ENCODE assay signal across 9 mouse cellular contexts in genomic region chr16:32509066-32509942, GRCm38 (mm10). TPM values are rescaled to one million over a fixed set of nuclear protein-coding genes. Genes with fewer than 3 reads are reported as not detected.
A peak's percentile ranks its signal among the peaks of the same experiment; 100 is the strongest.
DNase-seq lines count a peak whose midpoint lies in the region; ATAC-seq and TF ChIP-seq lines count a peak whose summit lies in the region.
"Had no signal": no experiment of that assay in that cellular context is flagged by ENCODE, and none has a peak within 500 bp of the region (broad histone marks: within the 10 kb centered on the region; RNA-seq: fewer than 3 reads in every experiment).

No protein-coding gene starts in this region.

- H3K36me3 ChIP-seq in heart, embryonic 13.5 days: no peaks in the 10 kb centered on the region
- no peaks in the 10 kb centered on the region for H3K36me3 ChIP-seq in liver, embryonic 13.5 days
- H3K36me3 ChIP-seq in stomach, embryonic 16.5 days (ENCODE audit: control insufficient read depth, insufficient read depth, low read length): no peaks in the 10 kb centered on the region

- DNase-seq in layer of hippocampus, adult 2 months (ENCODE audit: low spot score in 2 of 2): no peak
- no peak for DNase-seq in layer of hippocampus, postnatal 14 days (ENCODE audit: low spot score in 2 of 2)
- DNase-seq in c-Kit-positive CD71-negative TER-119-negative erythroid progenitor cells, embryonic 14.5 days (ENCODE audit: low read depth): peak; percentile 60
- peak; percentile 97 for DNase-seq in liver, embryonic 13.5 days
- no peak for DNase-seq in right cerebral cortex, postnatal 10 days (ENCODE audit: low spot score in 2 of 2)

- peak; percentile 80 for ATAC-seq in heart, embryonic 13.5 days (ENCODE audit: extremely low read depth, insufficient number of reproducible peaks, low FRiP score, low TSS enrichment)
- peak; percentile 91 for ATAC-seq in liver, embryonic 13.5 days (ENCODE audit: low read depth)
- peak; percentile 92 for ATAC-seq in stomach, embryonic 16.5 days (ENCODE audit: insufficient read depth, low FRiP score)
- ATAC-seq in frontal cortex, adult (ENCODE audit: low TSS enrichment): no peak

- H3K27me3 ChIP-seq in heart, embryonic 13.5 days (replicated peaks): peaks cover 21% of the 10 kb centered on the region
- peaks cover 4% of the 10 kb centered on the region; the same call in 1 of the 2 replicates for H3K27me3 ChIP-seq in liver, embryonic 13.5 days
- H3K27me3 ChIP-seq in stomach, embryonic 16.5 days (ENCODE audit: control insufficient read depth, insufficient read depth, low read length): no peaks in the 10 kb centered on the region

- H3K27ac ChIP-seq in layer of hippocampus, adult 2 months: peak overlapping the region; percentile 46; the same call in 1 of the 2 replicates
- H3K27ac ChIP-seq in heart, embryonic 13.5 days (replicated peaks): peak overlapping the region; percentile 92
- H3K27ac ChIP-seq in liver, embryonic 13.5 days: peak overlapping the region; percentile 99
- H3K27ac ChIP-seq in stomach, embryonic 16.5 days (ENCODE audit: low read length): peak overlapping the region; percentile 75
- H3K27ac ChIP-seq: macrophage had no signal

- H3K9me3 ChIP-seq in heart, embryonic 13.5 days: no peaks in the 10 kb centered on the region
- no peaks in the 10 kb centered on the region for H3K9me3 ChIP-seq in liver, embryonic 13.5 days (replicated peaks)
- H3K9me3 ChIP-seq in stomach, embryonic 16.5 days (replicated peaks; ENCODE audit: control insufficient read depth, low read length): no peaks in the 10 kb centered on the region

- peaks cover 60% of the 10 kb centered on the region for H3K4me1 ChIP-seq in heart, embryonic 13.5 days
- H3K4me1 ChIP-seq in liver, embryonic 13.5 days (replicated peaks): peaks cover 90% of the 10 kb centered on the region
- peaks cover 26% of the 10 kb centered on the region; the same call in 1 of the 2 replicates for H3K4me1 ChIP-seq in stomach, embryonic 16.5 days (ENCODE audit: control insufficient read depth, insufficient read depth, low read length)

- no peak overlapping the region for H3K4me3 ChIP-seq in layer of hippocampus, adult 2 months
- no peak overlapping the region for H3K4me3 ChIP-seq in heart, embryonic 13.5 days
- H3K4me3 ChIP-seq in liver, embryonic 13.5 days (replicated peaks): peak overlapping the region; percentile 60
- H3K4me3 ChIP-seq in stomach, embryonic 16.5 days (replicated peaks; ENCODE audit: low read length): no peak overlapping the region

- 9% methylated on average over 9 of the region's 9 CpGs for WGBS in heart, embryonic 13.5 days
- WGBS in liver, embryonic 13.5 days (ENCODE audit: insufficient replicate concordance): 7% methylated on average over 9 of the region's 9 CpGs
- 42% methylated on average over 9 of the region's 9 CpGs for WGBS in stomach, embryonic 16.5 days

- H3K9ac ChIP-seq in heart, embryonic 13.5 days: peak overlapping the region; percentile 63
- peak overlapping the region; percentile 91 for H3K9ac ChIP-seq in liver, embryonic 13.5 days
- H3K9ac ChIP-seq in stomach, embryonic 16.5 days (ENCODE audit: low read length): peak overlapping the region; percentile 13

- H3K4me2 ChIP-seq in heart, embryonic 13.5 days: peak overlapping the region; percentile 50
- H3K4me2 ChIP-seq in liver, embryonic 13.5 days: peak overlapping the region; percentile 88
- no peak overlapping the region for H3K4me2 ChIP-seq in stomach, embryonic 16.5 days (ENCODE audit: low read depth, low read length)

- 0 out of 2 replicates have a peak, but pooled peaks have one; percentile 23 for TF ChIP-seq CTCF in layer of hippocampus, adult 2 months (conservative IDR thresholded peaks at IDR 0.05)

RNA-seq across cellular contexts. Expression of gene Zdhhc19, which starts 13.2 kb away (rescaled TPM):
- not detected for total RNA-seq in layer of hippocampus, adult 2 months (2021)
- not detected for total RNA-seq in layer of hippocampus, postnatal 14 days (2021)
- polyA plus RNA-seq in heart, embryonic 13.5 days (2015; fragmentation: Nextera tagmentation; extraction: Ambion mirVana): not detected in 2 replicates
- polyA plus RNA-seq in liver, embryonic 13.5 days (2015; fragmentation: Nextera tagmentation; extraction: Ambion mirVana): not detected in 2 replicates
- polyA plus RNA-seq in stomach, embryonic 16.5 days (2015; fragmentation: Nextera tagmentation; extraction: Ambion mirVana): 0.29 and 0.37 TPM in 2 replicates
- polyA plus RNA-seq: macrophage had no signal

RNA-seq across cellular contexts. Expression of gene Slc51a, which starts 21.6 kb away (rescaled TPM):
- not detected for total RNA-seq in layer of hippocampus, adult 2 months (2021)
- not detected for total RNA-seq in layer of hippocampus, postnatal 14 days (2021)
- polyA plus RNA-seq in heart, embryonic 13.5 days (2015; fragmentation: Nextera tagmentation; extraction: Ambion mirVana): 1.6 and 2.0 TPM in 2 replicates
- 0.65 and 0.71 TPM in 2 replicates for polyA plus RNA-seq in liver, embryonic 13.5 days (2015; fragmentation: Nextera tagmentation; extraction: Ambion mirVana)
- polyA plus RNA-seq in stomach, embryonic 16.5 days (2015; fragmentation: Nextera tagmentation; extraction: Ambion mirVana): 9.5 and 12.0 TPM in 2 replicates

Comparison
In these comparisons a context has a peak if more than half of its experiments do, and no peak if none do; other contexts are left out.
1. DNase-seq: peak in c-Kit-positive CD71-negative TER-119-negative erythroid progenitor cells, embryonic 14.5 days (single experiment) and liver, embryonic 13.5 days (single experiment); none in layer of hippocampus, adult 2 months (0 of 2), layer of hippocampus, postnatal 14 days (0 of 2) and right cerebral cortex, postnatal 10 days (0 of 2).
2. H3K27ac ChIP-seq: peak in every context shown above with its lines; median percentile 99 in liver, embryonic 13.5 days; 92 in heart, embryonic 13.5 days; 75 in stomach, embryonic 16.5 days; 46 in layer of hippocampus, adult 2 months.
3. H3K9ac ChIP-seq: peak in every context shown above with its lines; median percentile 91 in liver, embryonic 13.5 days; 63 in heart, embryonic 13.5 days; 13 in stomach, embryonic 16.5 days.